Mouse (Mus musculus) neural tube, embryonic 14.5 days (tissue): ENCODE results near the gene Reck. TPM values are rescaled to one million over a fixed set of nuclear protein-coding genes. Genes with fewer than 3 reads are reported as not detected.

ENCODE experiments used
- ATAC-seq: fragments of 200-750 bp; cut with Nextera tagmentation; 2 replicates; pipeline ENCODE4 v1.8.0; 2017; ENCODE audit warnings: low read depth, mild to moderate bottlenecking, moderate TSS enrichment, moderate library complexity
- H3K27ac ChIP-seq: fragments of 300-500 bp; sonication (generic); 2 replicates; pipeline ENCODE4 v1.5.1; 2014; ENCODE audit warnings: low read depth, mild to moderate bottlenecking, control low read depth, low read length, moderate library complexity, mixed read lengths
- H3K27me3 ChIP-seq: fragments of 300-500 bp; sonication (generic); 2 replicates; pipeline ENCODE4 v1.6.1; 2014; ENCODE audit warnings: low read length; ENCODE audit not compliant: control insufficient read depth, insufficient read depth
- H3K36me3 ChIP-seq: fragments of 300-500 bp; sonication (generic); 2 replicates; pipeline ENCODE4 v1.6.1; 2014; ENCODE audit warnings: low read length, mixed read lengths; ENCODE audit not compliant: control insufficient read depth, insufficient read depth
- H3K4me1 ChIP-seq: fragments of 300-500 bp; sonication (generic); 2 replicates; pipeline ENCODE4 v1.6.1; 2014; ENCODE audit warnings: low read length; ENCODE audit not compliant: control insufficient read depth, insufficient read depth
- H3K4me2 ChIP-seq: fragments of 300-500 bp; sonication (generic); 2 replicates; pipeline ENCODE4 v1.6.1; 2014; ENCODE audit warnings: mild to moderate bottlenecking, low read depth, low read length, control low read depth
- H3K4me3 ChIP-seq: fragments of 300-500 bp; sonication (generic); 2 replicates; pipeline ENCODE4 v1.5.1; 2014; ENCODE audit warnings: low read depth, low read length, control low read depth, mixed read lengths
- H3K9ac ChIP-seq: fragments of 300-500 bp; sonication (generic); replicated peaks from 2 replicates; pipeline ENCODE4 v1.6.1; 2014; ENCODE audit warnings: low read depth, mild to moderate bottlenecking, control low read depth, low read length, mixed read lengths
- H3K9me3 ChIP-seq: fragments of 300-500 bp; sonication (generic); 2 replicates; pipeline ENCODE4 v1.6.1; 2016; ENCODE audit warnings: low read length; ENCODE audit not compliant: control insufficient read depth
- WGBS: fragments of 180-500 bp; shearing (Covaris S2); extraction: QIAGEN DNeasy Blood & Tissue Kit; methylation state at CpG from one replicate; pipeline ENCODE4 v1.1.7; 2014; 5-methylcytosine and 5-hydroxymethylcytosine counted together
- polyA plus RNA-seq: library from polyadenylated mRNA; unstranded; fragments of >200 nt; fragmentation: Nextera tagmentation; extraction: Ambion mirVana; gene quantifications from 2 replicates; pipeline ENCODE4 v1.2.1, GENCODE M21; 2014

Reck gene
- polyA plus RNA-seq, 1 experiment from 2014 or later, result 6.3 TPM

DNA sequence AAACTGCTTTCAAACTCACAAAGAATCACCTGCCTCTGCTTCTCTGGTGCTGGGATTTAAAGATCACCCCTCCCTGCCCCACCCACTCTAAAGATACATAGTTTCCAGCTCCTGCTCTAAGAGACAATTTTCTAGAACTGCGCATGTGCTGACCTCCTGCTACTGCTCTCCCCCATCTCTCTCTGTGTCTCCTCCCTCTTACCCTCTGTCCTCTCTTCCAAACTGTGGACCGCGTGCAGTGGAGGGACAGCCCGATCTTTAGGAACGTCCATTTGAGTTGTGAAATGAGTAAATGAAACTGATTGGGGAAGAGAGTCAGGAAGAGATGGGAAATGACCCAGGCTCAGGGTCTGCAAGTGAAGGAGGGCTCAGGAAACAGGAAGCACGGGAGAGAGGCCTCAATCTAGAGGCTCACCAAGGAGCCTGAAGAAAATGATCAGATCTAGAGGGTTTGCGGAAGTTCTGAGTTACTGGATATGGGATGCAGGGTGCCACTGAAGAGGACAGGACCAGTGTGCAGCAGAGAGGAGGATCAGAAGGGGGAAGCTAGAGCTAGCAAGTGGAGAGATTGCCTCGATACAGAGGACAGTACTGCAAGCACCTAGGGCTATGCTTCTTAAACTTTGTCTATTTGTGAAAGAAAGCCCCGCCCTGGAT is 84.3 kb downstream of the Reck start:
- H3K36me3 ChIP-seq, result no peaks in the 10 kb centered on the region
- no peak for ATAC-seq
- H3K4me3 ChIP-seq, result no peak overlapping the region
- 70% methylated on average over 9 of the region's 9 CpGs for WGBS
- no peaks in the 10 kb centered on the region for H3K9me3 ChIP-seq
- H3K9ac ChIP-seq, result no peak overlapping the region
- peak overlapping the region; percentile 96; the same call in 1 of the 2 replicates for H3K4me2 ChIP-seq
- no peaks in the 10 kb centered on the region for H3K27me3 ChIP-seq
- no peaks in the 10 kb centered on the region for H3K4me1 ChIP-seq
- H3K27ac ChIP-seq, result no peak overlapping the region

GRCm38 (mm10) chr4:43960207-43960606 is 84.9 kb downstream of the Reck start:
- Histone ChIP-seq H3K27me3 (no peaks in the 10 kb centered on the region), H3K27ac (no peak overlapping the region), H3K9ac (no peak overlapping the region), H3K4me1 (no peaks in the 10 kb centered on the region), H3K4me3 (no peak overlapping the region), H3K4me2 (no peak overlapping the region), H3K36me3 (no peaks in the 10 kb centered on the region), H3K9me3 (no peaks in the 10 kb centered on the region)
- 91% methylated on average over 6 of the region's 6 CpGs for WGBS
- ATAC-seq, result no peak

DNA sequence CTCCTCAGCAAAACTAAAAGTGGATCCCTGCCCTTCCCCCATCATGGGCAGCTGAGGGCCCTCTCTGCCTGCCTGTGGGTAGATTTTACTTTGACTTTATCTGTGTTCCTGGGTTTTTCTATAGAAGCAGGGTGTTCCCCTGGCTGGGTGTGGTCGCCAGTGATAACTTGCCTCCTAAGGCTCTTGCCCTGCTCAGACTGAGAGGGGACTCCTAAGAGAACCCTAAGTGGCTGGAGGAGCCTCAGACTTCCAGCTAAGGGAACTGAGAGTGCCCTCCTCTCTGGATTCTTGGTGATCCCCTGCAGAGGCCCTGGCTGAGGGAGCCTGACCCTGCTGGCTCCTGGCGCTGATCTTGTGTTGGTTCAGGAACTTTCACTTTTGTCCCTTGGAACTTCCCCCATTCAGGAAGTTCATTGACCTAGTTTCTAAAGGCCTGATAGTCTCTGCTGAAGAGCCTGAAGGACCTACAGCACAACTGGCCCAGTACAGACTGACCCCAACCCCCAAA is 89.0 kb downstream of the Reck start:
- ATAC-seq, result no peak
- Histone ChIP-seq H3K4me2 (no peak overlapping the region), H3K9me3 (no peaks in the 10 kb centered on the region), H3K9ac (no peak overlapping the region), H3K4me3 (no peak overlapping the region), H3K4me1 (peaks cover 6% of the 10 kb centered on the region), H3K27ac (no peak overlapping the region), H3K27me3 (no peaks in the 10 kb centered on the region), H3K36me3 (no peaks in the 10 kb centered on the region)
- 57% methylated on average over 2 of the region's 2 CpGs for WGBS

DNA sequence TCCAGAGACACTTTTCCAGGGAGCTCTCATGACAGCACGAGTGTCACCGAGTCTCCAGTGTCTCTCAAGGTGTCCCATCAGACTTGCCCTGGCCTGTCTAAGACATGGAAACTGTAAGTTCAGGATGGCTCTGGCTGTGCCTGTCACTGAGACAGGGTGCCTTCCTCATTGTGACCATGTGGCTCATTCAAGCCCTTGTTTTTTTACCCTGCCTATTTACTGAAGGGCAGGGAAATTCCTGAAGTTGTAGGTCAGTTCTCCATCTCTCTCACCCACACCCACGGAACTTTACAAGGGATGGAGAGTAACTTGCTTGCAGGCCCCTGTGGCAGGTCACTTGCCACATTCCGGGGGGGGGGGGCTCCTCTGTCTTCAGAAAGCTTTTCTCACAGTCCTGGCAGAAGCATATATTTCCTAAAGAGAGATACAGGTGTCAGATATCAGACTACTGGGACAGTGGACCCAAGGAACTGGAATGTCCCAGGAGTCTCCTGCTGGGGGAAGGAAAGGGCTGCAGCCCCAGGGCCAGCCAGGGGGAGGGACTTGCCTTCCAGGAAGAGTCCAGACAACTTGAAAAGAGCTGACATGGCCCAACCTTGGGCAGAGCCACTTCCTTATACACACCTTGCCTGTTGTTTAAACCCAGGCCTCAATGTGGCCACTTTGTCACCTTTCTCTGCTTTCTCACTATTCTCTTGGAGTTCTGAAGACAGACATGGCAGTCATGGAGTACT is 89.8 kb downstream of the Reck start:
- WGBS, result 47% methylated on average over 4 of the region's 4 CpGs
- no peak for ATAC-seq
- Histone ChIP-seq H3K4me1 (peaks cover 6% of the 10 kb centered on the region), H3K36me3 (no peaks in the 10 kb centered on the region), H3K9ac (no peak overlapping the region), H3K9me3 (no peaks in the 10 kb centered on the region), H3K27ac (no peak overlapping the region), H3K4me3 (no peak overlapping the region), H3K4me2 (no peak overlapping the region), H3K27me3 (no peaks in the 10 kb centered on the region)

DNA sequence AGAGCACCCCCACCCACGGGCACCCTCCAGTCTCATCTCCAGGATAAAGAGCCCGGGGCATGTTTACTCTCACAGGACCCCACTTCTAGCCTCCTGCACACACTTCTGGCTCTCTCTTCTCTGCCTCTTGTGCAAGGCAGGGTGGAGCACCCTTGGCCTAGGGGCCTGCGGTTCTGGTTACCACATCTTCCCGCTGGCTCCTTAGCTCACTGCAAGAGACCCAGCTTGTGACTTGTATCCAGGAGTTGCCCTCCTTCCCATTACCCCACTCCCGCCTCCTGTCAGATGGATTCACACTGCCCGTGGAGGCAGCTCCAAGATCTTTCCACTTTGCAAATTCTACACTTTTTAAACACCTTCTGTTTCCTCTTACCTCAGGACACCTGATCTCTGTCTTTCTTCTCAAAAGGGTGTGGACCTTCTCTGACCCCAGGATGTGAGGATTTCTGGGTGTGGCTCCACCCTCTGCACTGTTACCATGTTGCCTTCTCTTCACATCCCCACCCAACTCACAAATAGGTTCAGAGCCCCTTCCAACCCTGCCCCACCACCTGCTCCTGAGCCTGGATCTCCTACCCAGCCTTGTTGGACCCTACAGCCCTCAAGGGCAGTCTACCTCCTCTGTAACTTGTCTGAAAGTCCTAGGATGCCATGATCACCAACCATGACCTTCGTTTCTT is 90.7 kb downstream of the Reck start:
- Histone ChIP-seq H3K4me3 (no peak overlapping the region), H3K4me1 (peaks cover 6% of the 10 kb centered on the region), H3K9me3 (no peaks in the 10 kb centered on the region), H3K27me3 (no peaks in the 10 kb centered on the region), H3K9ac (no peak overlapping the region), H3K27ac (no peak overlapping the region), H3K36me3 (no peaks in the 10 kb centered on the region), H3K4me2 (no peak overlapping the region)
- 87% methylated on average over 7 of the region's 7 CpGs for WGBS
- ATAC-seq, result no peak

GRCm38 (mm10) chr4:43968650-43969049 is 93.3 kb downstream of the Reck start:
- Histone ChIP-seq H3K27ac (no peak overlapping the region), H3K4me2 (no peak overlapping the region), H3K4me3 (no peak overlapping the region), H3K36me3 (no peaks in the 10 kb centered on the region), H3K9me3 (no peaks in the 10 kb centered on the region), H3K4me1 (peaks cover 16% of the 10 kb centered on the region), H3K9ac (no peak overlapping the region), H3K27me3 (no peaks in the 10 kb centered on the region)
- no peak for ATAC-seq
- 44% methylated on average over 13 of the region's 13 CpGs for WGBS

DNA sequence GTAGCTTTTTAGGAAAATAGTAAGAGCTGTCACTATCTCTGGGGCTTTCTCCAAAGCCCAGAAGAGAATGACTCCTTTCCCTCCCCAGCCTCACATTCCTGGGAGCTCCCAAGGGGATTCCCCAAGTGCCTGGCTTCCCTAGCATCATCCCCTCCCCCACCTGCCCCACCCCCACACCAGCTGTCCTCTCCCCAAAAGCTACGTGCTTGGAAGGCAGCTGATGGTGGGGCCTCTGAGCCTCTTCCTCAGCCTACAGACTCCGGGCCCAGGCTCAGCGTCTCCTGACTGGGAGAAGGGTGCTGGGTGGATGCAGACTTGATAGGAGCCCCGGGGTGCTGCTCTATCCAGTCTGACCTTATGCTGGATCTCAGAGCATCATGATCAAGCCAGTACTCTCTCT is 94.0 kb downstream of the Reck start:
- 10% methylated on average over 4 of the region's 4 CpGs for WGBS
- Histone ChIP-seq H3K4me1 (peaks cover 16% of the 10 kb centered on the region), H3K36me3 (no peaks in the 10 kb centered on the region), H3K4me3 (no peak overlapping the region), H3K27ac (no peak overlapping the region), H3K4me2 (no peak overlapping the region), H3K27me3 (no peaks in the 10 kb centered on the region), H3K9ac (no peak overlapping the region), H3K9me3 (no peaks in the 10 kb centered on the region)
- ATAC-seq, result no peak

DNA sequence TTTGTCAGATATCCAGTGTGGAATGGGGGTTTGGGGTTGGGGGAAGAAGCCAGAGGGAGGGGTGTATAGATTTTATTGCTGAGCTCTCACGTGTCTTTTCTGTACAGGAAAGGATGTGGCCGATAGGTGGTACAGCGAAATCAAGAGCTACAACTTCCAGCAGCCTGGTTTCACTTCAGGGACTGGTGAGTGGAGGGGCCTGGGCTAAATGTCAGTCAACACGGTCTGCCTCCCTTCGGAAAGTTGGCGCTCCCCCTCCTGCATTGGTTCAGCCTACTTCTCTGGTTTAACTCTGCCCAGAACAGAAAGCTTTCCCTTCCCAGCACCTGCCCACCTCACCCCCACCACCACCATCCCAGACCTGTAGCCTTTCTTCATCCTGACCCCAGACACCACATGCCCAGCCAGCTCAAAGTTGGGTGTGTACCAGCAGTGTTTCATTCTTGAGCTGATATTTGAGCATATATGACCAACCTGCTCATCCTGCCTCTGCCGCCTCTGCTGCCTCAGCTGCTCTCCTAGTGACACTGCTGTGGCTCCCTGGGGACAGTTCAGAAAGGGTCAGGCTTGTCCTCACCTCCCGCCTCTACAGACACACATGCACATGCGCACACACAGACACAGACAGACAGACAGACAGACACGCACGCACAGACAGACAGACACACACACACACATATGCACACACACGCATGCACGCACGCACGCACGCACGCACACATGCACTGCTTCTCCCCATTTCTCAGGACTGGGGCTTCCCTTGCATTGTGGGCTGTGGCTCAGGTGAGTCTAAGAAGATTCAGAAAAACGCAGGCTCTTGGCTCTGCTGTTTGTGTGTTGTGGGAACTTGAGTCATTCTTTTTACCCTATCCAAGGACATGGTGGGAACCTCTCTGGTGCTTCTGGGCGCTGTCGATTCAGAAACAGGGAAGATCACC is 95.3 kb downstream of the Reck start:
- Histone ChIP-seq H3K9me3 (no peaks in the 10 kb centered on the region), H3K4me3 (no peak overlapping the region), H3K9ac (no peak overlapping the region), H3K4me1 (peaks cover 16% of the 10 kb centered on the region), H3K36me3 (no peaks in the 10 kb centered on the region), H3K27me3 (no peaks in the 10 kb centered on the region), H3K4me2 (no peak overlapping the region), H3K27ac (no peak overlapping the region)
- 82% methylated on average over 20 of the region's 20 CpGs for WGBS
- no peak for ATAC-seq
